Mouse (Mus musculus) lung, postnatal 14 days (tissue): ENCODE data around the gene Tubb3.
A peak's percentile ranks its signal among the peaks of the same experiment; 100 is the strongest.

Experiments used
- DNase-seq: peaks from one replicate; pipeline ENCODE4 v3.0.0; 2021

Tubb3 gene

GRCm38 (mm10) chr8:123411246-123411645 lies at the start of gene Tubb3:
Gene Tubb3, plus strand, starts transcription at chr8:123411424.
- no peak for DNase-seq

GRCm38 (mm10) chr8:123373403-123374238 lies 37.6 kb upstream of the Tubb3 start, which contains the start of gene Tcf25:
Gene Tcf25, plus strand, starts transcription at chr8:123373753.
- peak; percentile 96 for DNase-seq

GRCm38 (mm10) chr8:123374239-123374578 lies 37.0 kb upstream of the Tubb3 start:
- DNase-seq: peak; percentile 97

GRCm38 (mm10) chr8:123375701-123376100 lies 35.5 kb upstream of the Tubb3 start:
- no peak for DNase-seq

GRCm38 (mm10) chr8:123376106-123376505 lies 35.1 kb upstream of the Tubb3 start:
- no peak for DNase-seq

GRCm38 (mm10) chr8:123381711-123382110 lies 29.5 kb upstream of the Tubb3 start:
- DNase-seq: no peak

- no peak for DNase-seq
These were observed 28.7 kb upstream of the Tubb3 start for GRCm38 (mm10) chr8:123382516-123382915.

GRCm38 (mm10) chr8:123384883-123385540 lies 26.2 kb upstream of the Tubb3 start:
- peak; percentile 20 for DNase-seq

GRCm38 (mm10) chr8:123387041-123387440 lies 24.2 kb upstream of the Tubb3 start:
- DNase-seq: no peak

GRCm38 (mm10) chr8:123387801-123388200 lies 23.4 kb upstream of the Tubb3 start:
- no peak for DNase-seq

GRCm38 (mm10) chr8:123389026-123389425 lies 22.2 kb upstream of the Tubb3 start:
- no peak for DNase-seq

- no peak for DNase-seq
These were observed 12.9 kb upstream of the Tubb3 start for GRCm38 (mm10) chr8:123398308-123398707.

- no peak for DNase-seq
These were observed 9.3 kb upstream of the Tubb3 start for GRCm38 (mm10) chr8:123401936-123402335.

- no peak for DNase-seq
These were observed 8.4 kb upstream of the Tubb3 start for GRCm38 (mm10) chr8:123402730-123403326.

GRCm38 (mm10) chr8:123404521-123404920 lies 6.7 kb upstream of the Tubb3 start:
- no peak for DNase-seq

GRCm38 (mm10) chr8:123406786-123407185 lies 4.4 kb upstream of the Tubb3 start, which contains the start of gene Mc1r:
Gene Mc1r, plus strand, starts transcription at chr8:123407107.
- DNase-seq: peak; percentile 67

GRCm38 (mm10) chr8:123407612-123408011 lies 3.6 kb upstream of the Tubb3 start:
- DNase-seq: no peak

- DNase-seq: no peak
These were observed 2.4 kb upstream of the Tubb3 start for GRCm38 (mm10) chr8:123408586-123409544.

- no peak for DNase-seq
These were observed 1.1 kb upstream of the Tubb3 start for GRCm38 (mm10) chr8:123410049-123410587.

- DNase-seq: no peak
These were observed 436 bp upstream of the Tubb3 start for GRCm38 (mm10) chr8:123410788-123411187.

- DNase-seq: no peak
These were observed 630 bp downstream of the Tubb3 start for GRCm38 (mm10) chr8:123411781-123412327.
